Mouse (Mus musculus) splenic B cell, adult 2 months (primary cell): Measurements from ENCODE around the gene Amhr2.
A peak's percentile ranks its signal among the peaks of the same experiment; 100 is the strongest.

Source experiments
- DNase-seq: peaks from one replicate; pipeline ENCODE4 v3.0.0-alpha.2; 2011; ENCODE audit warnings: low read depth, low spot score
- H3K27me3 ChIP-seq: 2 replicates; pipeline ENCODE4 v1.6.1; 2012; ENCODE audit warnings: mild to moderate bottlenecking, low read length, moderate library complexity, mixed read lengths; ENCODE audit not compliant: control insufficient read depth, poor library complexity, insufficient read depth, severe bottlenecking
- H3K36me3 ChIP-seq: 2 replicates; pipeline ENCODE4 v1.6.1; 2012; ENCODE audit warnings: mild to moderate bottlenecking, low read length, moderate library complexity, mixed read lengths; ENCODE audit not compliant: control insufficient read depth, poor library complexity, insufficient read depth, severe bottlenecking

Gene Amhr2

GRCm38 (mm10) chr15:102451666-102452430 lies 6.7 kb downstream of the Amhr2 start:
- no peaks in the 10 kb centered on the region for H3K36me3 ChIP-seq
- DNase-seq, result no peak
- H3K27me3 ChIP-seq, result no peaks in the 10 kb centered on the region

- no peaks in the 10 kb centered on the region for H3K27me3 ChIP-seq
- H3K36me3 ChIP-seq, result no peaks in the 10 kb centered on the region
- DNase-seq, result peak; percentile 51
These were observed 10.8 kb downstream of the Amhr2 start for GRCm38 (mm10) chr15:102455993-102456392.

GRCm38 (mm10) chr15:102458050-102458736 lies 13.0 kb downstream of the Amhr2 start:
- Histone ChIP-seq H3K27me3 (no peaks in the 10 kb centered on the region), H3K36me3 (no peaks in the 10 kb centered on the region; the same call in 1 of the 2 replicates)
- DNase-seq, result peak; percentile 32

- H3K36me3 ChIP-seq, result no peaks in the 10 kb centered on the region; the same call in 1 of the 2 replicates
- peak; percentile 98 for DNase-seq
These were observed 13.7 kb downstream of the Amhr2 start, which contains the start of gene Prr13 for GRCm38 (mm10) chr15:102458904-102459317. Gene Prr13 (plus strand): TSS chr15:102459028.

GRCm38 (mm10) chr15:102459381-102459780 lies 14.2 kb downstream of the Amhr2 start:
- Histone ChIP-seq H3K36me3 (no peaks in the 10 kb centered on the region; the same call in 1 of the 2 replicates), H3K27me3 (no peaks in the 10 kb centered on the region)
- DNase-seq, result no peak

More at GRCm38 (mm10) chr15:102458904-102459317, 13.7 kb downstream of the Amhr2 start, which contains the start of gene Prr13:
- no peaks in the 10 kb centered on the region for H3K27me3 ChIP-seq

- DNase-seq, result no peak
These were observed 14.7 kb downstream of the Amhr2 start for GRCm38 (mm10) chr15:102459847-102460246.

GRCm38 (mm10) chr15:102460409-102460808 lies 15.2 kb downstream of the Amhr2 start:
- H3K36me3 ChIP-seq, result no peaks in the 10 kb centered on the region; the same call in 1 of the 2 replicates
- no peak for DNase-seq
- no peaks in the 10 kb centered on the region for H3K27me3 ChIP-seq

More at GRCm38 (mm10) chr15:102459847-102460246, 14.7 kb downstream of the Amhr2 start:
- Histone ChIP-seq H3K27me3 (no peaks in the 10 kb centered on the region), H3K36me3 (no peaks in the 10 kb centered on the region; the same call in 1 of the 2 replicates)

- no peaks in the 10 kb centered on the region for H3K27me3 ChIP-seq
- DNase-seq, result no peak
- no peaks in the 10 kb centered on the region; the same call in 1 of the 2 replicates for H3K36me3 ChIP-seq
These were observed 15.8 kb downstream of the Amhr2 start for GRCm38 (mm10) chr15:102460971-102461370.

GRCm38 (mm10) chr15:102461430-102462075 lies 16.4 kb downstream of the Amhr2 start:
- Histone ChIP-seq H3K27me3 (no peaks in the 10 kb centered on the region), H3K36me3 (no peaks in the 10 kb centered on the region; the same call in 1 of the 2 replicates)
- DNase-seq, result no peak

- peak; percentile 75 for DNase-seq
- H3K27me3 ChIP-seq, result no peaks in the 10 kb centered on the region
- H3K36me3 ChIP-seq, result no peaks in the 10 kb centered on the region; the same call in 1 of the 2 replicates
These were observed 18.5 kb downstream of the Amhr2 start for GRCm38 (mm10) chr15:102463666-102464065.

GRCm38 (mm10) chr15:102468675-102469370 lies 23.7 kb downstream of the Amhr2 start:
- no peaks in the 10 kb centered on the region for H3K36me3 ChIP-seq

GRCm38 (mm10) chr15:102470183-102470604 lies 25.0 kb downstream of the Amhr2 start, which contains the start of gene Pcbp2:
Gene Pcbp2 (plus strand): TSS chr15:102470539.
- H3K36me3 ChIP-seq, result peaks cover 6% of the 10 kb centered on the region
- peak; percentile 98 for DNase-seq
- H3K27me3 ChIP-seq, result no peaks in the 10 kb centered on the region

More at GRCm38 (mm10) chr15:102468675-102469370, 23.7 kb downstream of the Amhr2 start:
- DNase-seq, result no peak
- no peaks in the 10 kb centered on the region for H3K27me3 ChIP-seq

GRCm38 (mm10) chr15:102470605-102471294 lies 25.6 kb downstream of the Amhr2 start:
- DNase-seq, result peak; percentile 83
- H3K36me3 ChIP-seq, result peaks cover 8% of the 10 kb centered on the region
- H3K27me3 ChIP-seq, result no peaks in the 10 kb centered on the region
